Mouse (Mus musculus) left cerebral cortex, adult 11 months (tissue): ENCODE measurements around the gene Ap2a2.

Source experiments
- DNase-seq: peaks from one replicate; pipeline ENCODE4 v3.0.0; 2022; ENCODE audit warnings: low spot score

The Ap2a2 gene

GRCm38 (mm10) chr7:141561682-141562391, at the start of gene Ap2a2:
Gene Ap2a2, plus strand, starts transcription at chr7:141562173.
- DNase-seq: peak; percentile 83

GRCm38 (mm10) chr7:141517638-141518037, 44.3 kb upstream of the Ap2a2 start:
- no peak for DNase-seq

- DNase-seq: no peak
Measured at GRCm38 (mm10) chr7:141518296-141518695, 43.7 kb upstream of the Ap2a2 start.

GRCm38 (mm10) chr7:141518926-141519325, 43.0 kb upstream of the Ap2a2 start:
- DNase-seq: no peak

DNA sequence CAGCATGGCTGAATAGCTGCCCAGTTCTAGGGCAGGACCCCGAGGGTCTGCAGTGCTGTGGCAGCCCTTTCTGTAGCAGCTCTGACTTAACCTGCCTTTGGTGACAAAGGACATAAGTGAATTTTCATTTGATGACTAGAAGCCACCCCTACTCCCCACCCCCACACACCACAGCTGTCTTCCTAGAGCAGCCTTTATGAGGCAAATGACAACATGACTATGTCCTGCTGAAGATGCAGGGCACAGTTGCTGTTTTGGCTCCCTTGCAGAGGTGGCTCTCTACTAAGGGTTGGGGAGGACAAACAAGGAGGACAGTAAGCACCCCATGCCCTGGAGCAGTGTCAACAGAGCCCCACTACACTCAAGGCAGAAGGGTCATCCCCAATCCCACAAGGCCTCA, 42.2 kb upstream of the Ap2a2 start:
- DNase-seq: no peak

- no peak for DNase-seq
Measured at GRCm38 (mm10) chr7:141523007-141523406, 39.0 kb upstream of the Ap2a2 start.

GRCm38 (mm10) chr7:141524271-141524670, 37.7 kb upstream of the Ap2a2 start:
- DNase-seq: no peak

- DNase-seq: peak; percentile 68
Measured at GRCm38 (mm10) chr7:141524760-141525579, 37.0 kb upstream of the Ap2a2 start.

DNA sequence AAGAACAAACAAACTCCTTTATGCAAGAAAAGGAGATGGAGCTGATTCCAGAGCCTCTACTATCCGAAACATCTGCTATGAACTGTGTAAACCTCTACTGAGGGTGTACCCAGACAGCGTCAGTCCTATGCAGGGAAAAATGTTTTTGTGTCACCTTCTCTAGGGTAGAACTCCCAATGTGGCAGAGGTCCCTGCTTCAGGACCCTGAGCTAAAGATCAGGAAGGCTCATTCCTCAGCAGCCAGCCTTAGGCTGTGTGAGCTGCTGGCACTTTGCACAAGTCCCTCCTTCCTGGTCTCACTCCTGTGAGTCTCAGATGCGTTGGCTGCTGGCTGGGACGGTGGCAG, 36.4 kb upstream of the Ap2a2 start:
- DNase-seq: no peak

DNA sequence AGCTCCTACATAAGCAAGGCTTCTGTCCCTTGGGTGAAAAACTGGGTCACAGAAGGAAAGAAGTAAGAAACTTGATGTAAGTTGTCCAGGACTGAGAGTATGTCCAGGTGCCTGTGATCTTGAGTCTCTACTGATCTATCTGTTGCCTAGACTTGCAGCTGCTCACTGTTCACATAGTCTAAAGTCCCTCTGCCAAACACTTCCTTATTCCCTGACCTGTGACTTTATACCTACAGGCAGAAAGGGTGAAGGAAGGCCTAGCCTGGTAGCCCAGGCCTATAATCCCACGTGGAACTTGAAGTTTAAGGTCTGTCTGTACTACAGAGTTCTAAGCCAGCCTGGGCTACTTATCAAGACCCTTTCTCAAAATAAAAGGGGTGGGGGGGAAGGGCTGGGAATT, 26.4 kb upstream of the Ap2a2 start:
- no peak for DNase-seq

GRCm38 (mm10) chr7:141538852-141539555, 23.0 kb upstream of the Ap2a2 start:
- no peak for DNase-seq

GRCm38 (mm10) chr7:141539556-141540311, 22.2 kb upstream of the Ap2a2 start, which contains the start of gene Chid1:
Gene Chid1, minus strand, starts transcription at chr7:141539857.
- DNase-seq: peak; percentile 94

DNA sequence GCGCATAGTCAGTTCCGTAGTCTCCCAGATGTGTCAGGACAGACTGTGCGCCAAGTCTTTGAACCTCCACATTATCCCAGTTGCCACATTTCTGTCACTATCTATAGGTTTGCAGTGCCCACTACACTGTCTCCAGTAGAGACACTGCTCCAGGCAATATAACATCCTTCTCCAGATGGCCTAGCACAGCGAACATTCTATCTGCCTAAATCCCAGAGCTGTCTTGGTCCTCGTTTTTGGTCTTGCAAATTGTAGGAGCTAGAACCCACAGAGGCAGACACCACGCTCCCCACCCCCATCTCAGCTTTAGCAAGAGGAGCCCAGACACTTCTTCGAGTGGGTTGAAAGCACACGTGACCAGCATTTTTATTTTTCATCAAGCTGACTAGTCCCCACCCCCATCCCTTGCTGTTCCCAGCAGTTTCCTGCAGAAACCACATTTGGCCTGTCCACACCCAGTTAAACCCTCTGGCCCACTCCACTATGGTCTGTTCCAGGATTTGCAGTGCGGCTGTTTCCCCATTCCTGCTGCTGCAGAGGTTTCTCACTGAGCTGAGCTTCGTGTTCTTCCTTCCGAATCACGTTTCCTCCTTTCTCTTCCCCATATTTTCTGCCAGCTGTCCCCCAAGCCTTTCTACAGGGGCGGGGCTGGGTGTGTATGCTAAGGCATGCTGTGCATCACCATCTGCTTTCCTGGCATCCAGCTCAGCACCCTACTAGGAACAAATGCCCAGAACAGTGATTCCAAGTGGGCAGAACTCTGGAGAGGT, 21.5 kb upstream of the Ap2a2 start:
- peak; percentile 68 for DNase-seq

DNA sequence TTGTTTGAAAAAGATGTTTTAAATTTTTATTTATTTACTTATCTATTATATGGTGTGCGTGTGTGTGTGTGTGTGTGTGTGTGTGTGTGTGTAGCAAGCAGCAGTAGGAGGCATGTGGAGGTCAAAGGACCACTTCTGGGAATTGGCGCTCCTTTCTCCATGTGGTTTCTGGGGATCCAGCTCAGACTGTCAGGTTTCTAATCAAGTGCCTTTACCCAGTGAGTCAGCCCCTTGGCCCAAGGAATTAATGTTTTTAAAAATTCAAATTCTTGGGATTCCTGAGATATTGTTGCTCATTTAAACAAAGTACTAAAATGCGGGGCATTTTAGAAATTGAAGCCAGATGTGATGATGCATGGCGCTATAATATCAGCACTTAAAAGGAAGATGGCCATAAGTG, 20.3 kb upstream of the Ap2a2 start:
- DNase-seq: no peak

- no peak for DNase-seq
Measured at GRCm38 (mm10) chr7:141542588-141542987, 19.4 kb upstream of the Ap2a2 start.

DNA sequence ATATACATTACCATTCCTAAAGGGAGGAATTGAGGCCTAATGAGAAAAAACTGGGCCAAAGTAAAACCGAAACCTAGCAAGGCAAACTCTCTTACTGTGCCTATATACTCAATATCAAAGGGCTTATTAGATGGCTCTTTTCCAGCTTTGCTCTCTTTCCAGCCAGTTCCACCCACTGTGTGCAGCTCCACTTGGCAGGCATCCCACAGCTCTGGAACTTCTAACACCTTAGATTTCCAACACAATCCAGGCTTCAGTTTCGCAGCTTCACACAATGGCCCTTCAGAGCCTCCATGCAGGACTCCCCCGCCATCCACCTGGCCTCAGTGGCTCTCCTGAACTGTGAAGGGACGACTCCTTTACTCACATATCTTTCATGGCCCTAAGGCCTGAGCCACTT, 17.3 kb upstream of the Ap2a2 start:
- no peak for DNase-seq

DNA sequence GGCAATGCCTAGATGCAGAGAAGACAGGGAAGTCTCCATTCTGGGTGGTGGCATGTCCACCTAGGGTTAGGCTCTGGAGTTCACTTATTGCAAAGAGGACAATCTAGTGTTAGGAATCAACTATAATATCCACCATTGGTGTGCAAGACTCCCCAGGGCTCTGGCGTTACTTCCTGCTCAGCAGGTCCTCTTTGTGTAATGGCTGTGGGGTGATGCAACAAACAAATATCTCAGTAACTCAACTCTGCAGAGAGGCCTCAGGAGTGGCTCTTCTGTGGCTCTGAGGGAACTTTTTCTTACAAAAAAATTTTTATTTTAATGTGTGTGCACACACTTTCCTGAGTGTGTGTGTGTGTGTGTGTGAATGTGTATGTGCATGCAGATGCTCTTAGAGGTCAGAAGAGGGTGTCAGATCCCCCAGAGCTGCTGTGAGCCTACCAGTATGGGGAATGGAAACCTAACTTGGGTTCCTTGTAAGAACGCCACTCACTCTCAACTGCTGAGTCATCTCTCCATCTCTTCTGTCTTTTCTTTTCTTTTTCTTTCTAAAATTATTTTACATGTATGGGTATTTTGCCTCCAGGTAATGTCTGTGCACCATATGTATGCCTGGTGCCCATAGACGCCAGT, 12.4 kb upstream of the Ap2a2 start:
- no peak for DNase-seq

DNA sequence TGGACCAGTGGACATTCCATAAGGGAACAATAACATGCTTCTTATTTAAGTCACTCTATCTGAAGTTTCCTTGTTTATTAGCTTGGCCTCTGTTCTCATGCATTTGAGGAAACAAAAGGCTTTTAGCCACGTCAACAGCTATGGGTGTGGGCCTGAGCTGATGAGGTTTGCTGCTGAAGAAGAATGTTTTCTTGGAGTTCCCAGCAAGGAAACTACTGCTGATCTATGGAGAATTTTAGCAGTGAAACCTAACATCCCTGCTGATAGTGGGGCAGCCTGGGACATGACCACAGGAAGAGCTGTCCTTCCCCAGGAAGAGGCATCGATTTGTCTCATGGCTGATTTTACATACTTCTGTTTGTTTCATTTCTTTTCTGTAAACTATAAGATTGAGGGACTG, 11.5 kb upstream of the Ap2a2 start:
- DNase-seq: no peak

DNA sequence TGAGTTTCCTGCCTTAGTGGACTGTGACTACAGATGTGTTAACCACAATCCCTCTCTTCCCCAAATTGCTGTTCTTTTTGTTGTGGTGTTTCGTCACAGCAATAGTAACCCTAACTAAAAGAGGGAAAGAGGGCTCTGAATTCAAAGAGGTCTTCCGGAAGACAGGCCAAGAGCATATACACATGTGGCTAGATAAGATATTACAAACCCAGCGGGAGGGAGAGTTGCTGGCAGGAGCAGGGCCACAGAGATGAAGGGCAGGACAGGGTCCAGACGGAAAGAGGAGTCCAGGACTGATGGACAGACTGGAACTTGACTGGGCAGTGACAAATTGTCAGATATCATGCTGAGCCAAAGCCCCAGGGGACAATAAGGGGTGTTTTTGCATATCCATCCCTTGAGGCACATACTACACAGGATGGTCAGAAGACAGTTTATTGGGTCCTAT, 3.6 kb upstream of the Ap2a2 start:
- DNase-seq: no peak

DNA sequence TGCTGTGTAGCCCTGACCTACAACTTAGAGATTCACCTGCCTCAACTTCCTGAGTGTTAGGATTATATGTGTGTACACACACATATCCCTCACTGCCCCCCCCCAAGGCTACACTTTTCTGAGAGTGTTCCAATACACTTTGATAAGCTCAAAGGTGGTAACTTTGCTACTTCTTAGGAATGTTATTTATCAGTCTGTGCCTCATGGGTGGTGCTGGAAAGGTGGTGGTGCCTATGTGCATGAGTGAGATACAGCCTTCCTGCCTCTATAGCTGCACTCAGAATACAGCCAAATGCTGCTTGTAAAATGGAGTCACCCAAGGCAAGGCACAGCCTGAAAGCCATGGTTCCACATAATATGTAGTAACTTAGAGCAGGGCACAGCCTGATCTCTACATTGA, 3.0 kb upstream of the Ap2a2 start:
- DNase-seq: no peak
